Mouse (Mus musculus) lung, adult 2 months (tissue): ENCODE results near the gene Clybl.

Experiments
- CTCF ChIP-seq: fragments of 200-500 bp; IDR thresholded peaks from 2 replicates; pipeline ENCODE4 v1.5.1; 2011; ENCODE audit warnings: mild to moderate bottlenecking, low read length, control low read depth; ENCODE audit not compliant: insufficient read depth
- POLR2A ChIP-seq: fragments of 200-500 bp; IDR thresholded peaks from 2 replicates; pipeline ENCODE4 v1.6.1; 2011; ENCODE audit warnings: low read depth, mild to moderate bottlenecking, control low read depth, low read length, borderline replicate concordance; ENCODE audit errors: extremely low read depth

GRCm38 (mm10) chr14:122188250-122188649, 6.7 kb downstream of the Clybl start:
- TF ChIP-seq CTCF (no peak), POLR2A (no peak)
